Mouse (Mus musculus): ENCODE results near the gene Ugt1a5. TPM values are rescaled to one million over a fixed set of nuclear protein-coding genes. Genes with fewer than 3 reads are reported as not detected.
A peak's percentile ranks its signal among the peaks of the same experiment; 100 is the strongest.

Gene Ugt1a5
- polyA plus RNA-seq, 2 experiments, result 0.11 TPM; not detected in 1

- H3K9ac ChIP-seq (replicated peaks), result no peak overlapping the region
- TF ChIP-seq EP300 (IDR thresholded peaks at IDR 0.05; ENCODE audit: low read depth), result no peak
- no peak for TF ChIP-seq CTCF (IDR thresholded peaks at IDR 0.05; ENCODE audit: low read depth)
- peak; percentile 12; the same call in 1 of the 2 replicates for ATAC-seq (ENCODE audit: insufficient read depth)
- H3K27me3 ChIP-seq (ENCODE audit: control insufficient read depth, insufficient read depth, low read length), result no peaks in the 10 kb centered on the region
- H3K36me3 ChIP-seq (replicated peaks; ENCODE audit: control insufficient read depth, insufficient read depth, low read depth), result no peaks in the 10 kb centered on the region
- no peak for DNase-seq (ENCODE audit: low read depth in 3 of 3, low spot score in 3 of 3)
- no peak overlapping the region for H3K27ac ChIP-seq
- no peaks in the 10 kb centered on the region for H3K4me1 ChIP-seq (replicated peaks; ENCODE audit: control insufficient read depth in 2 of 2, insufficient read depth in 2 of 2, low read length in 1 of 2)
- H3K4me3 ChIP-seq (ENCODE audit: insufficient read depth in 1 of 2, low read depth in 2 of 2, low read length in 2 of 2), result no peak overlapping the region
- no peak overlapping the region for H3K4me2 ChIP-seq (ENCODE audit: low read depth)
- peaks cover 36% of the 10 kb centered on the region for H3K9me3 ChIP-seq (ENCODE audit: control insufficient read depth, low read length)
- 48% methylated on average over 11 of the region's 11 CpGs for WGBS (ENCODE audit: insufficient replicate concordance)
These were observed 69.5 kb downstream of the Ugt1a5 start for GRCm38 (mm10) chr1:88235046-88235893.

GRCm38 (mm10) chr1:88235894-88236415, 70.1 kb downstream of the Ugt1a5 start:
- DNase-seq (ENCODE audit: low read depth in 3 of 3, low spot score in 3 of 3), result no peak
- no peak for ATAC-seq (ENCODE audit: insufficient read depth)
- no peak for TF ChIP-seq CTCF (IDR thresholded peaks at IDR 0.05; ENCODE audit: low read depth)
- TF ChIP-seq EP300 (IDR thresholded peaks at IDR 0.05; ENCODE audit: low read depth), result no peak

GRCm38 (mm10) chr1:88237311-88237710, 71.5 kb downstream of the Ugt1a5 start:
- no peak overlapping the region for H3K4me3 ChIP-seq (ENCODE audit: insufficient read depth in 1 of 2, low read depth in 2 of 2, low read length in 2 of 2)
- no peak overlapping the region for H3K9ac ChIP-seq (replicated peaks)
- H3K27ac ChIP-seq, result no peak overlapping the region
- peaks cover 39% of the 10 kb centered on the region for H3K9me3 ChIP-seq (ENCODE audit: control insufficient read depth, low read length)
- ATAC-seq (ENCODE audit: insufficient read depth), result no peak
- no peaks in the 10 kb centered on the region for H3K4me1 ChIP-seq (replicated peaks; ENCODE audit: control insufficient read depth in 2 of 2, insufficient read depth in 2 of 2, low read length in 1 of 2)
- no peak for TF ChIP-seq CTCF (IDR thresholded peaks at IDR 0.05; ENCODE audit: low read depth)
- TF ChIP-seq EP300 (IDR thresholded peaks at IDR 0.05; ENCODE audit: low read depth), result no peak
- no peaks in the 10 kb centered on the region for H3K27me3 ChIP-seq (ENCODE audit: control insufficient read depth, insufficient read depth, low read length)
- H3K4me2 ChIP-seq (ENCODE audit: low read depth), result no peak overlapping the region
- DNase-seq (ENCODE audit: low read depth in 3 of 3, low spot score in 3 of 3), result no peak
- H3K36me3 ChIP-seq (replicated peaks; ENCODE audit: control insufficient read depth, insufficient read depth, low read depth), result no peaks in the 10 kb centered on the region
- WGBS (ENCODE audit: insufficient replicate concordance), result 49% methylated on average over 5 of the region's 5 CpGs

More at GRCm38 (mm10) chr1:88235894-88236415, 70.1 kb downstream of the Ugt1a5 start:
- Histone ChIP-seq H3K4me3 (ENCODE audit: insufficient read depth in 1 of 2, low read depth in 2 of 2, low read length in 2 of 2) (no peak overlapping the region), H3K36me3 (replicated peaks; ENCODE audit: control insufficient read depth, insufficient read depth, low read depth) (no peaks in the 10 kb centered on the region), H3K27ac (no peak overlapping the region), H3K9me3 (ENCODE audit: control insufficient read depth, low read length) (peaks cover 43% of the 10 kb centered on the region), H3K4me1 (replicated peaks; ENCODE audit: control insufficient read depth in 2 of 2, insufficient read depth in 2 of 2, low read length in 1 of 2) (no peaks in the 10 kb centered on the region), H3K27me3 (ENCODE audit: control insufficient read depth, insufficient read depth, low read length) (no peaks in the 10 kb centered on the region), H3K4me2 (ENCODE audit: low read depth) (no peak overlapping the region), H3K9ac (replicated peaks) (no peak overlapping the region)
- 37% methylated on average over 4 of the region's 4 CpGs for WGBS (ENCODE audit: insufficient replicate concordance)

GRCm38 (mm10) chr1:88238771-88239170, 73.0 kb downstream of the Ugt1a5 start:
- H3K9me3 ChIP-seq (ENCODE audit: control insufficient read depth, low read length), result peaks cover 46% of the 10 kb centered on the region
- H3K27ac ChIP-seq, result no peak overlapping the region
- no peaks in the 10 kb centered on the region for H3K27me3 ChIP-seq (ENCODE audit: control insufficient read depth, insufficient read depth, low read length)
- TF ChIP-seq EP300 (IDR thresholded peaks at IDR 0.05; ENCODE audit: low read depth), result no peak
- no peak overlapping the region for H3K4me3 ChIP-seq (ENCODE audit: insufficient read depth in 1 of 2, low read depth in 2 of 2, low read length in 2 of 2)
- H3K36me3 ChIP-seq (replicated peaks; ENCODE audit: control insufficient read depth, insufficient read depth, low read depth), result no peaks in the 10 kb centered on the region
- no peaks in the 10 kb centered on the region for H3K4me1 ChIP-seq (replicated peaks; ENCODE audit: control insufficient read depth in 2 of 2, insufficient read depth in 2 of 2, low read length in 1 of 2)
- no peak for ATAC-seq (ENCODE audit: insufficient read depth)
- DNase-seq (ENCODE audit: low read depth in 3 of 3, low spot score in 3 of 3), result no peak
- H3K9ac ChIP-seq (replicated peaks), result no peak overlapping the region
- no peak overlapping the region for H3K4me2 ChIP-seq (ENCODE audit: low read depth)
- WGBS (ENCODE audit: insufficient replicate concordance), result 53% methylated on average over 6 of the region's 6 CpGs

- DNase-seq (ENCODE audit: low read depth in 3 of 3, low spot score in 3 of 3), result no peak
- no peak overlapping the region for H3K27ac ChIP-seq
- no peaks in the 10 kb centered on the region for H3K27me3 ChIP-seq (ENCODE audit: control insufficient read depth, insufficient read depth, low read length)
- TF ChIP-seq CTCF (IDR thresholded peaks at IDR 0.05; ENCODE audit: low read depth), result no peak
- no peak for TF ChIP-seq EP300 (IDR thresholded peaks at IDR 0.05; ENCODE audit: low read depth)
- H3K4me3 ChIP-seq (ENCODE audit: insufficient read depth in 1 of 2, low read depth in 2 of 2, low read length in 2 of 2), result no peak overlapping the region
- no peak overlapping the region for H3K9ac ChIP-seq (replicated peaks)
- ATAC-seq (ENCODE audit: insufficient read depth), result no peak
- no peaks in the 10 kb centered on the region for H3K4me1 ChIP-seq (replicated peaks; ENCODE audit: control insufficient read depth in 2 of 2, insufficient read depth in 2 of 2, low read length in 1 of 2)
- peaks cover 40% of the 10 kb centered on the region for H3K9me3 ChIP-seq (ENCODE audit: control insufficient read depth, low read length)
- no peak overlapping the region for H3K4me2 ChIP-seq (ENCODE audit: low read depth)
- WGBS (ENCODE audit: insufficient replicate concordance), result 58% methylated on average over 5 of the region's 5 CpGs
- H3K36me3 ChIP-seq (replicated peaks; ENCODE audit: control insufficient read depth, insufficient read depth, low read depth), result no peaks in the 10 kb centered on the region
These were observed 74.3 kb downstream of the Ugt1a5 start for GRCm38 (mm10) chr1:88240072-88240471.

Measured in liver, embryonic 14.5 days (tissue).